Mouse (Mus musculus) C2C12 (cell line): Measurements from ENCODE around the gene Ywhab.

ENCODE experiments used
- CEBPB ChIP-seq: IDR thresholded peaks from one replicate; pipeline ENCODE4 v1.6.1; 2011; ENCODE audit warnings: low read depth, mild to moderate bottlenecking, control low read depth, moderate library complexity
- CTCF ChIP-seq: IDR thresholded peaks from one replicate; pipeline ENCODE4 v1.5.1; 2011; ENCODE audit not compliant: control insufficient read depth, insufficient read depth, insufficient read length
- FOSL1 ChIP-seq: IDR thresholded peaks from one replicate; pipeline ENCODE4 v1.8.0; 2011; ENCODE audit warnings: mild to moderate bottlenecking, low read length; ENCODE audit not compliant: poor library complexity, insufficient read depth, severe bottlenecking
- MAX ChIP-seq: IDR thresholded peaks from one replicate; pipeline ENCODE4 v1.6.1; 2011; ENCODE audit warnings: mild to moderate bottlenecking, control low read depth
- USF1 ChIP-seq: IDR thresholded peaks from one replicate; pipeline ENCODE4 v1.6.1; 2011; ENCODE audit warnings: low read depth, mild to moderate bottlenecking, control low read depth, moderate library complexity

DNA sequence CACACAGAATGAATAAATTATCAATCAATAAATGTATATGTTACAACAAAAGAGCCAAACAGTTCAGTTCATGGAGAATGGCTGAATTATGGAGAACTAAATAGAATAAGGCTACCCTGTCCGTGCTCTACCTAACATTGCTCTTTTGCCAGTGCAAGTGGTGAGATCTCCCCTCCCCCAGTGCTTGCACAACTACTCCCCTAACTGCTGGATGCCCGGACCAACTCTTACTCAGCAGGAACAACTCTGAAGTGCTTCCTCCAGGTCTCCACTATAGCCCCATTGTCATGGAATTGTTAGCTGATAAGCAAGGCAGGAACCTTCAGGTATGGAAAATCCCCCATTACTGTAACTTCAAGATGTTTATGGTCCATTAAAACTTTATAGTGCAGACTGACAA is 27.3 kb downstream of the Ywhab start:
- TF ChIP-seq CTCF (no peak), USF1 (no peak), FOSL1 (no peak), CEBPB (no peak), MAX (no peak)
